Mouse (Mus musculus): ENCODE measurements at regions not wholly inside any gene's neighbourhood (a gene's known extent, or its start where the extent isn't known, plus 50 kb on each side); places are given as distances from the start of the nearest gene placed in this dataset.

DNA sequence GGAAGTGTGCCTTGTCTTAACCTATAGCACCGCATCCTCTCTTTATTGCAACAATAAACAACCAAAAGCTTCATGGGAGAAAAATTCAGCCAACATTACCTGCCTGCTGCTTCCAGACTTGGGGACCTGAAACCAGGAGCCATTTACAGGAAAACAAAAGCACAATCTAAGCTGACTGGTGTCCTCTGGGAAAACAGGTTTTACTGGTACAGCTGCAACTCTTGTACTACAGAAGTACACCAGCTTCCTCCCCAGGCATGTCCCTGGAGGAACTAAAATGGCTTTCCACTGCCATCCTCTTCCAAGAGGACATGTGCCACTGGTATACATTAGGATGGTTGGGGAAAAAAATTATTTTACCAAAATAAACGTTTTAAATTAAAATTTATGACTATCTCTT, 63.9 kb upstream of the Ptprk start:
- no peak for DNase-seq

DNA sequence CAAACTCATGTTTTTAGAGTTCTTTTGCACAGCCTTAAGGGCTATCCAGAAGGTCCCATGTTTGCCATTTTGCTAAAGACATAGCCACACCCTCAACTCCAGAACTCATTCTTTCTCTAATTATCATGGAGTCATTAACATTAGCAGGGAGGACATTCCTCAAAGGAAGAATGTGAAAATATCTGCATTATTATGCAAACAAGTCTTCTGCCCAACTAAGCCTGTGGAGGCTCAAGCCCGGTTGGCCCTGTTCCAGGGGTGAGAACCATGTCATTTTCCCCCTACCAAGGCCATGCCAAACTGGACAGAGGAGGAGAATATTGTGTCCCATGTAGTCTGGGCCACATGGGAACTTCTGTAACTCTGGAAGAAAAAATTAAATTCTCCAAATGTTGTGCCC, 62.5 kb upstream of the Ptprk start:
- DNase-seq, result peak in 1 of 2 experiments; percentile 3

DNA sequence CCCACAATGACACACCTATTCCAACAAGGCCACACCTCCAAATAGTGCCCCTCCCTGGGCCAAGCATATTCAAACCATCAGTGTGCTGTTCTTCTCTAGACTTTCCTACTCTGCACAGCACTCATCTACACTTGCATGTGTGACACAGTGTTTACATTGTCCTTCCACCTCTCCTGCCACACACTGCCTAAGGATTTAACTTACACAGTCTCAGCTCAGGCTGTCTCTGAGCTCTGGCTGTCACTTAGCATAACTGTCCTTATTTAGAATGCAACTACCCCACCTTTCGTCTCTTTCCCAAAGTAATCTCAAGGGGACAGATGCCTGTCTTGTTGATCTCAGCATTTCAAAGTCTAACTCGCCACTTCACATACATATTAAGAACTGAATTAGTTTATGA, 61.2 kb upstream of the Ptprk start:
- DNase-seq, result no peak

DNA sequence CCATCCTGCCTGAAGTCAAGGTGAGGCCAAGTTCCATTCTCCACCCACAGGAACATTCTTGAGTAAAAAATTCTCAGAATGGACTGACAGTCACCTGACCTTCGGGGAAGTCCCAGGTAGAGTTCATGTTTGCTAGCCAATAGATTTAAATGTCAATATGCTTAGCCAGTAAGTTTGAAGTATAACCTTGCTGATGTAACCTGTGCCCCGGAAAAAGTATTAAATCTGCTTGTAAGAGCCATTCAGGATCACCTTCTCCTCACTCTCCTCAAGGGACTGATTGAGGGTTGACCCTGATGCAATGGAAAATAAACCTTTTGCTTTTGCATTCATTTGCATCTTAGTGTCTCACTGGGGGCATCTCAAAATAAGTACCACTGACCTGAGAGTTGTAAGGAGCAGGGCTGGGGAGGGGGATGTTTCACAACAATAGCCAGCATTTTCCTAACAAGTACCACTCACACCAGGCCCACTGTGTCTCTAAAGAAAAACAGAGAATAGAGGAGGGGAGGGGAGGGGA, 60.3 kb upstream of the Ptprk start:
- no peak for DNase-seq
